Mouse (Mus musculus) lung, adult 2 months (tissue): ENCODE measurements around the gene Nudt4. TPM values are rescaled to one million over a fixed set of nuclear protein-coding genes. Genes with fewer than 3 reads are reported as not detected.
"Not testable (repeated sequence)": the region's sequence is repeated elsewhere in the genome, so short reads cannot be mapped to it uniquely, and the experiment has no call there.

Experiments
- DNase-seq: peaks from one replicate; pipeline ENCODE4 v3.0.0; 2022
- H3K4me1 ChIP-seq: fragments of 200-500 bp; 2 replicates; pipeline ENCODE4 v1.6.1; 2011; ENCODE audit warnings: low read length; ENCODE audit not compliant: control insufficient read depth, insufficient read depth
- H3K4me3 ChIP-seq: fragments of 200-500 bp; replicated peaks from 2 replicates; pipeline ENCODE3; 2011; ENCODE audit warnings: low read depth, mild to moderate bottlenecking, control low read depth, low read length; ENCODE audit errors: extremely low read depth
- CTCF ChIP-seq: fragments of 200-500 bp; IDR thresholded peaks from 2 replicates; pipeline ENCODE4 v1.5.1; 2011; ENCODE audit warnings: mild to moderate bottlenecking, low read length, control low read depth; ENCODE audit not compliant: insufficient read depth
- POLR2A ChIP-seq: fragments of 200-500 bp; IDR thresholded peaks from 2 replicates; pipeline ENCODE4 v1.6.1; 2011; ENCODE audit warnings: low read depth, mild to moderate bottlenecking, control low read depth, low read length, borderline replicate concordance; ENCODE audit errors: extremely low read depth
- WGBS: fragments of 180-500 bp; shearing (Covaris S2); methylation state at CpG from one replicate; pipeline ENCODE4 v1.1.7; 2018; 5-methylcytosine and 5-hydroxymethylcytosine counted together
- polyA plus RNA-seq: library from polyadenylated mRNA; depleted of rRNA; stranded (reverse); fragments of >200 nt; gene quantifications from 2 replicates; pipeline ENCODE4 v1.2.3, GENCODE M21; 2012

The Nudt4 gene
- polyA plus RNA-seq, 1 experiment, result 22.5 TPM

DNA sequence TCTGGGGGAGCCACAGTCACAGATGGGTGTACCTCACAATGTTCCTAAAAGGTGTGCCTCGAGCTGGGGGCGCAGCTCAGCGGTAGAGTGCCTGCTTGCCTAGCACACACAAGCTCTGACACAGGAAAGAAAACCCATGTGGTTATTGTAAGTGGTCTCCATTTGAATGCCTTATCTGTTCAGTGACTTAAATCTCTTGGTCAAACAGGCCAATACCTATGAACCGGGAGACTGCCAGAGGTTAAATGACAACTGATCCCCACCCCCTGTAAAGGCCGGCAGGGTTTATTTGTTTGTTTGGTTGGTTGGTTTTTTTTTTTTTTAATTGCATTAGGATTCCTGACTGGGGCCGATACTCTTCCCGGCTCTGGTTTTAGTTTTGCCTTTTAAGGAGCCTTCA, 4.5 kb downstream of the Nudt4 start:
- no peak overlapping the region for H3K4me3 ChIP-seq
- 68% methylated on average over 7 of the region's 7 CpGs for WGBS
- TF ChIP-seq CTCF (no peak), POLR2A (no peak)

DNA sequence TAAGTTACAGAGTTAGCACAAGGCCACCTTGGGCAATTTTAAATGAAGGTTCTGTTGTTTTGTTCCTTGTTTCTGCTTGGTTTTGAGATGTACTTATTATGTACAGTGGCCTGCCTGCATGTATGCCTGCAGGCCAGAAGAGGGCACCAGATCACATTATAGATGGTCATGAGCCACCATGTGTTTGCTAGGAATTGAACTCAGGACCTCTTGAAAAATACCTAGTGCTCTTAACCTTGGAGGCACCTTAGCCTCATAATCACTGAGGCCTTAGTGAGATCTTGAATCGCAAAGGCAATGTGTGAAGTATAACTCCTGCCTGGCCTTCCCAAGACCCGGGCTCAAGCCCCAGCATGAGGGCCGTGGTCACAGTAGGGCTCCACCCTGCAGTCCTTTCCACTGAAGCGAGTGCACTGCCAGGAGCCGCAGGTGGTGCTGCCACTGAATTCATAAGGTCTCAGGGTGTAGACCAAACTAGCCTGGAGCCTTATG, 6.6 kb downstream of the Nudt4 start:
- H3K4me3 ChIP-seq, result no peak overlapping the region
- WGBS, result 86% methylated on average over 5 of the region's 5 CpGs
- peaks cover 4% of the 10 kb centered on the region for H3K4me1 ChIP-seq
- DNase-seq, result no peak
- TF ChIP-seq CTCF (peak; percentile 72), POLR2A (no peak)

More for the DNA sequence above, 4.5 kb downstream of the Nudt4 start:
- peaks cover 7% of the 10 kb centered on the region for H3K4me1 ChIP-seq
- no peak for DNase-seq

DNA sequence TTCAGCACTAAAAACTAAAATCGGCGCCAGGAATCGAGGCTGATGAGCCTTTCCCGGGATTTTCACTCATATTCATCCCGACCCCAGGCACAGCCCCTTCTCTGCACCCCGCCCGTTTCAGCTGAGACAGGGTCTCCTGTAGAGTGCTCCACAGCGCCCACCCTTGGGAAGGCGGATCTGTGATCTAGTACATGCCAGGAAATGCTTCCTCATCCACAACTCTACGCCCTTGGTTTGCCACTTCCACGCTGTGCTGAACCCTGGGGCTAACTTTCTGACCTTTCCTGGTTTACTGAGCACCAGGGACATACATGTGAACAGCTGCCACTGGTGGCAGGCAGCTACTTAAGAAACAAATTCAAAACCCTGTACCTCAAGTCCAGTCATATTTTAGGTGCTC, 8.1 kb downstream of the Nudt4 start:
- DNase-seq, result no peak
- no peak for TF ChIP-seq POLR2A
- no peak for TF ChIP-seq CTCF
- 71% methylated on average over 11 of the region's 11 CpGs for WGBS
- Histone ChIP-seq H3K4me3 (no peak overlapping the region), H3K4me1 (peaks cover 2% of the 10 kb centered on the region; the same call in 1 of the 2 replicates)

DNA sequence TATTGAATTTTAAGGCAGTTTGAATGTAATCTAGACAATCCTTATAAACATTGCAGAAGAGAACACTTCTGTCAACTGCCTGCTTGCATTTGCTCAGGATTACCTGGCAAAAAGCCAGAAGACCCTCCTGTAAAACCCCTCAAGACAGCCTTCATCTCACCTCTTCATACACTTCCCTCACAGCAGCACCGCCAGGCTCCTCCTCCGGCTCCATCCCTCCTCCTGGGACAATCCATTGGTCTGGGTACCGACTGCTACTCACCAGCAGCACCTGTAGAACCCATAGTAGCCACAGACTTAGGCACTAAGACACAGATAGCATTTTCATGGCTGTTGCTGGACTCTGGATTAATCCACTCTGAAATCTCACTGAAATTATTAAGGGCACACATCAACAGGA, 11.6 kb downstream of the Nudt4 start:
- TF ChIP-seq CTCF (no peak), POLR2A (no peak)
- DNase-seq, result no peak
- peaks cover 6% of the 10 kb centered on the region for H3K4me1 ChIP-seq
- no peak overlapping the region for H3K4me3 ChIP-seq
- WGBS, result 72% methylated on average over 3 of the region's 3 CpGs

DNA sequence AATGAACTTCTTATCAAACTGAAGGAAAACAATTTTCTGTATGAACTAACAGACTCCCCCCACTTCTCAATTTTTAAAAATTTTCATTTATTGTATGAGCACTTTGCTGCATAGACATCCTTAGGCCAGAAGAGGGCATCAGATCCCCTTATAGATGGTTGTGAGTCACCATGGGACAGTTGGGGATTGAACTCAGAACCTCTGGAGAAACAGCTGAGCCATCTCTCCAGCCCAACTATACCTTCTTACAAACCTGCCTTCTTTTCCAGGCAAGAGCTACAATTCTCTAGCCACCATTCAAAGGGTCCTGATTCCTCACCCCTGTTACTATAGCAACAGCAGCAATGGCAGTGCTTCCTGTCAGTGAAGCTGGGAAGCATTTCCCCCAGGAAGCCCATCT, 12.2 kb downstream of the Nudt4 start:
- TF ChIP-seq POLR2A (no peak), CTCF (no peak)
- Histone ChIP-seq H3K4me1 (peaks cover 6% of the 10 kb centered on the region), H3K4me3 (no peak overlapping the region)
- no peak for DNase-seq

DNA sequence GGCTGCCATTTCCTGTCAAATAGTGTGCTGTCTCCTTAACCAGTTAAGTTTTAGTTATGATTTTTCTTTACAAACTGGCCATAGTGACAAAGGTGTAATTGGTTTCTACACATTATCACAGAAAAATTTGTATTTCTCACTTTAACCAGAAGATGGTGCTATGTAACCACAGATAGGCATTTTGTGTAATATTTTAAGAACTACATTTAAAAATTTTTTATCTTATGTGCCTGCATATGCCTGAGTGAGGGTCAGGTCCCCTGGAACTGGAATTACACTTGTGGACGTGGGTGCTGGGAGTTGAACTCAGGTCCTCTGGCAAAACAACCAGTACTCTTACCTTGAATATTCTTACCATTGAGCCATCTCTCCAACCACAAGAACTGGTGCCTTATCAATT, 13.4 kb downstream of the Nudt4 start:
- TF ChIP-seq CTCF (peak; percentile 55; the same call in 1 of the 2 replicates), POLR2A (no peak)
- Histone ChIP-seq H3K4me3 (no peak overlapping the region), H3K4me1 (peaks cover 6% of the 10 kb centered on the region)
- 77% methylated on average over 1 of the region's 1 CpGs for WGBS
- no peak for DNase-seq

DNA sequence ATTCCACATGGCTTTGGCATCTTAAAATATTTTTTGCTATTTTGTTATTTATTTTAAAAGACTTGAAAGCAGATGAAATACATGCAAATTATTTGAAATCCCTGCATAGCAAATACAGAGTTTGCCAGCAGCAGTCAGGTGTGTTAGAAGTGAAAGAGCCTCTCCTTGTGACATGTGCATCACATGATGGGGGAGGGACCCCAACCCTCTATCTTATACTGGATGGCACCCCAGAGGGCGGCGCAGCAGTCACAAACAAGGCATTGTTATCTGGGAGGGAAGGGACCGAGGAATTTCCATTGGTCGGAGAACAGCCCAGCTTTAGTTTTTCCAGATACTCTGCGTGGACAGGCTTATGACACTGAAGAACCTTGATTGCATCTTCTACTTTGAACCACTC, 14.9 kb downstream of the Nudt4 start:
- 79% methylated on average over 5 of the region's 5 CpGs for WGBS
- H3K4me1 ChIP-seq, DNase-seq, H3K4me3 ChIP-seq: not testable (repeated sequence)

DNA sequence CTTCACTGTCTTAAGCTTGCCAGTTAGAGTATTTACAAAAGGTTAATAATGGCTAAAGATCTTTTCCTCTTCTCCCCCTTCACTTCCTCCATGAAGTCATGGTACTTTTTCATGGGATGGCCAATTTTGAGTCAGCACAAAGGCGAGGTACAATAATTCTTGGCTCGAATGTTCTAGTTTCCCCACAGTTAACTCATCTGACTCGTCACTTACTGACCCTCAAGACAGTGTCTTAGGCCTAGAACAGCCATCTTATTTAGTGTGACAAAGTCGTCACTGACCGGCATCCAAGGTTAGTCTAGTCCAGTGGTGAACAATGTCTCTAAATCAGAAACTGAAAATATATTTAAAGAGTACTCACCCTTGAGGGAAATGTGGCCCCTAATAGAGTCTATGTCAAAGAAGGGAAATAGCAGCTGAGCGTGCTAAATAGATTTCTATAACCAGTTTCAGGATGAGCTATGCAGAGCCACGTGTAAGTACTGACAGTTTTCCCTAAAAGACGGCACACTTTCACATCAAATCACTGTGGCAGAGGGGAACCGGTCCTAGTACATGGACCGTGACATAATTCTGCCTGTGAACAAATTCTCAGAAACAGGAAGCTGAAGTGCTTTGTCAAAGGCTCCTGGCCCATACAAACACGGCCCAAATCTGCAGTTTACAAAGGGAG, 15.7 kb downstream of the Nudt4 start:
- peaks cover 4% of the 10 kb centered on the region; the same call in 1 of the 2 replicates for H3K4me1 ChIP-seq
- no peak for DNase-seq
- 49% methylated on average over 11 of the region's 11 CpGs for WGBS
- TF ChIP-seq POLR2A (no peak), CTCF (no peak)
- H3K4me3 ChIP-seq, result no peak overlapping the region

DNA sequence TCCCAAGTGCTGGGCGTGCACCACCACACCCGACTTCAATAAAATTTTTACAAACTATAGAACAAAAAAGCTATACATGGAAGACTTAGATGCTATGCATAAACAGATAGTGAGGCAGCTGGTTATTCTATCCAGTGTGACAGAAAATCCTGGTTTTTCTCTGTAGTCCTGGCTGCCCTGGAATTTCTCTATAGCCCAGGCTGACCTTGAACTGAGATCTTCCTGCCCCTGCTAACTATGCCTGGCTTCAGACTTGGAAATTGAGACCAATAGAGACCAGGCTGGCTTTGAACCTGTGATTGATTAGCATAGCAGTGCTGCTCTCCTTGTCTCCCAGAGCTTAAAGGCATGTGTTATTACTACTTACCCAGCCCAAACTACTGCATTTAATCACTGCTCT, 17.8 kb downstream of the Nudt4 start:
- TF ChIP-seq CTCF, result no peak
- no peak for TF ChIP-seq POLR2A
- 94% methylated on average over 2 of the region's 2 CpGs for WGBS
- no peak overlapping the region for H3K4me3 ChIP-seq
- H3K4me1 ChIP-seq, result peaks cover 4% of the 10 kb centered on the region; the same call in 1 of the 2 replicates
- DNase-seq, result no peak

DNA sequence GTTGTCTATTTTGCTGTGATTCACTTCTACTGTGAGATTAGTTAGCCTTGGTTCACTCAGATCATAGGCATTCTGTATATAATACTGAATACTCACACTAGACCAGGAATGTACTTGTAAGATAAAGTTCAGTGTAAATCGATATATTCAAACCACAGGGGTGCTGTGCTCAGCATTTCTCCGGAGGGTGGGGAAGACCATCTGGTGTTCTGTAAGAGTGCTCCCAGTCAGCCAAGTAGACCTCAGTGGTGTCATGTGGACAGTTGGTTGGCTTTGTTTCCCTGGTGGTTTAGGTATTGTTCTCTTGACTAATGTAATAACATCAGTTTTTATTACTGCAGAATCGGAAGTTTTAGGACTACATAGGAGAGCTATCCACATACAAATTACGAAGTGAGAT, 18.9 kb downstream of the Nudt4 start:
- Histone ChIP-seq H3K4me1 (peaks cover 4% of the 10 kb centered on the region; the same call in 1 of the 2 replicates), H3K4me3 (no peak overlapping the region)
- DNase-seq, result no peak
- 63% methylated on average over 4 of the region's 4 CpGs for WGBS
- TF ChIP-seq POLR2A, result no peak
- no peak for TF ChIP-seq CTCF

DNA sequence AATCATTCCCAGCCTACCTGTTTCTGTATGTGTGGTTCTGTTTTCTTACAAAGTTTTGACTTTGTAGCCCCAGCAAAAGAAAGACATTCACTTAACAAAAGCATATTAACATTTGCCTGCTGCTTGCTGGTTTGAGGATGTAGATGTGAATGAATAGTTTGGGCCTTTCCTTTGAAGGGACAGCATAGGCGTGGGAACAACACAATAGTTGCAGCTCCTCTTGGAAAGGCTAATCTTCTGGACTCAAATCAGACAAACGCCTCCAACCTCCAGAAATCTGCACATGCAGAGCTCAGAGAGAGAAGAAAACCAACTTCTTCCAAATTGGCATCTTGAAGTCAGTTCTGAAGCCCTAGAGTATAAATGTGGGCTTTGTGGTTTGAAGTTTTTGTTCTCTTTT, 19.3 kb downstream of the Nudt4 start:
- peaks cover 4% of the 10 kb centered on the region; the same call in 1 of the 2 replicates for H3K4me1 ChIP-seq
- TF ChIP-seq CTCF (no peak), POLR2A (no peak)
- H3K4me3 ChIP-seq, result no peak overlapping the region
- no peak for DNase-seq
- 68% methylated on average over 2 of the region's 2 CpGs for WGBS
